In the genomic region with DNA sequence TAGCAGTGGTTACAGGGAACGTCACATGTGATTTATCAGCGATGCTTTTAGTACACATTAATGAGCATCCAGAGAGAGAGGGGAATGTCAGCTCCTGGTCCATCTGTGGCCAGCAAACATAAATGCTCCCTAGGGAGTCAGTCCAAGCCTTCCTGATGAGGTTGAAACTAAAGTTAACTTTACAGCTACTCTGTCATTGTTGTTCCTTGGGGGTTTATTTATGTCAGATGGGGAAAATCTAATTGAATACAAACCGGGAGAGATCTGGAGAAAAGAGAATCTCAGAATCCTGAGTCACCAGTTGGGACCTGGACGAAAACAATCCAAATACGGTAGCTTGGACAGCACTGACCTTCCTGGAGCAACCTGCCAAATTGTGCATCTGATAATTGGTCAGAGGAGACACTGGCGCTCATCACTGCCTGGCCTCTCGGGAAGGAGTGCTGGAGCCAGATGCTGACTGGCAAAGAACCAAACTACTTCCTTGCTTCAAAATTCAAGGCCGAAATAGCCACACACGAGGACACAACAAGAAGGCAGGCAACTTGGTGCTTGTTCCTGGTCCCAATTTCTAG, we compare ENCODE assay signal across 9 mouse cellular contexts. TPM values are rescaled to one million over a fixed set of nuclear protein-coding genes. Genes with fewer than 3 reads are reported as not detected.
DNase-seq lines count a peak whose midpoint lies in the region; ATAC-seq lines count a peak whose summit lies in the region.
"Had no signal": no experiment of that assay in that cellular context is flagged by ENCODE, and none has a peak within 500 bp of the region (broad histone marks: within the 10 kb centered on the region; RNA-seq: fewer than 3 reads in every experiment).

No protein-coding gene starts in this region.

- no peak overlapping the region for H3K27ac ChIP-seq in kidney, embryonic 14.5 days (ENCODE audit: low read depth, low read length)
- no peak overlapping the region for H3K27ac ChIP-seq in liver, embryonic 11.5 days (ENCODE audit: low read depth, low read length)
- H3K27ac ChIP-seq: limb, embryonic 12.5 days had no signal

- no peak overlapping the region for H3K9ac ChIP-seq in kidney, embryonic 14.5 days (ENCODE audit: low read depth, low read length)
- no peak overlapping the region for H3K9ac ChIP-seq in liver, embryonic 11.5 days (ENCODE audit: low read depth, low read length)
- H3K9ac ChIP-seq: limb, embryonic 12.5 days had no signal

- H3K9me3 ChIP-seq in kidney, embryonic 14.5 days (ENCODE audit: control insufficient read depth, low read length), result no peaks in the 10 kb centered on the region
- no peaks in the 10 kb centered on the region for H3K9me3 ChIP-seq in liver, embryonic 11.5 days (ENCODE audit: control insufficient read depth, low read length)
- H3K9me3 ChIP-seq: limb, embryonic 12.5 days had no signal

- 65% methylated on average over 9 of the region's 9 CpGs for WGBS in kidney, embryonic 14.5 days
- 86% methylated on average over 9 of the region's 9 CpGs for WGBS in liver, embryonic 11.5 days

- H3K27me3 ChIP-seq in kidney, embryonic 14.5 days (ENCODE audit: control insufficient read depth, insufficient read depth, low read length), result no peaks in the 10 kb centered on the region
- no peaks in the 10 kb centered on the region for H3K27me3 ChIP-seq in liver, embryonic 11.5 days (replicated peaks; ENCODE audit: control insufficient read depth, insufficient read depth, low read length)
- H3K27me3 ChIP-seq: limb, embryonic 12.5 days had no signal

- no peaks in the 10 kb centered on the region; the same call in 1 of the 2 replicates for H3K36me3 ChIP-seq in kidney, embryonic 14.5 days (ENCODE audit: control insufficient read depth, insufficient read depth, low read length)
- H3K36me3 ChIP-seq in liver, embryonic 11.5 days (ENCODE audit: control insufficient read depth, insufficient read depth, low read length), result no peaks in the 10 kb centered on the region

- H3K4me3 ChIP-seq in kidney, embryonic 14.5 days (ENCODE audit: low read length), result no peak overlapping the region
- no peak overlapping the region for H3K4me3 ChIP-seq in liver, embryonic 11.5 days (ENCODE audit: low read depth, low read length)
- H3K4me3 ChIP-seq: limb, embryonic 12.5 days had no signal

- no peak for ATAC-seq in kidney, embryonic 14.5 days (ENCODE audit: low FRiP score, low TSS enrichment)
- ATAC-seq in liver, embryonic 11.5 days (replicated peaks; ENCODE audit: low FRiP score), result no peak
- ATAC-seq in inflammation-experienced regulatory T-cells, adult 6 months, result no peak
- no peak for ATAC-seq in granulocyte monocyte progenitor cell, adult 5-6 weeks (replicated peaks; ENCODE audit: poor library complexity, severe bottlenecking)

- H3K4me1 ChIP-seq in kidney, embryonic 14.5 days (ENCODE audit: control insufficient read depth, insufficient read depth, low read length), result peaks cover 4% of the 10 kb centered on the region
- H3K4me1 ChIP-seq in liver, embryonic 11.5 days (replicated peaks; ENCODE audit: control insufficient read depth, insufficient read depth, low read length), result no peaks in the 10 kb centered on the region

- DNase-seq in kidney, adult 11 months, result peak; percentile 69
- peak; percentile 53 to 64 for DNase-seq in adrenal gland, postnatal 36 days
- DNase-seq in gastrocnemius, postnatal 10 days, result peak; percentile 46
- DNase-seq in ovary, postnatal 14 days (ENCODE audit: low spot score), result peak; percentile 37
- DNase-seq in liver, embryonic 11.5 days (ENCODE audit: low spot score), result no peak

- H3K4me2 ChIP-seq in kidney, embryonic 14.5 days (replicated peaks; ENCODE audit: low read depth, low read length), result no peak overlapping the region
- no peak overlapping the region for H3K4me2 ChIP-seq in liver, embryonic 11.5 days
- H3K4me2 ChIP-seq: limb, embryonic 12.5 days had no signal

RNA-seq across cellular contexts. Expression of a gene that starts 38.0 kb away (rescaled TPM):
- polyA plus RNA-seq in kidney, embryonic 14.5 days (2014; fragmentation: Nextera tagmentation; extraction: Ambion mirVana), result 20.7 and 23.3 TPM in 2 replicates
- total RNA-seq in adrenal gland, postnatal 36 days (2021), result 10 to 100 TPM; 19.6 to 28.8 TPM
- total RNA-seq in gastrocnemius, postnatal 10 days (2021), result 10 to 100 TPM; 58.8 to 66.8 TPM
- 7.5 and 7.9 TPM in 2 replicates for polyA plus RNA-seq in liver, embryonic 11.5 days (2014; fragmentation: Nextera tagmentation; extraction: Ambion mirVana)
- 10 to 100 TPM in 2 of 3 experiments, 1 to 10 TPM in 1; 7.9 to 25.3 (median 24.8) TPM for polyA plus RNA-seq in inflammation-experienced regulatory T-cells, adult 6 months (2017; shearing (Covaris generic))
- 8.1 and 14.5 TPM in 2 replicates for total RNA-seq in granulocyte monocyte progenitor cell, adult 5-6 weeks (2014; fragmentation: Nextera tagmentation)
- total RNA-seq in granulocyte monocyte progenitor cell, adult 5-6 weeks (2017), result 13.1 and 21.6 TPM in 2 replicates
